Mouse (Mus musculus) MN1 (cell line): ENCODE data around the gene Gm45213.

Experiments
- DNase-seq: peaks from one replicate; pipeline ENCODE4 v3.0.0-alpha.2; 2016; ENCODE audit warnings: low spot score

Gm45213 gene

DNA sequence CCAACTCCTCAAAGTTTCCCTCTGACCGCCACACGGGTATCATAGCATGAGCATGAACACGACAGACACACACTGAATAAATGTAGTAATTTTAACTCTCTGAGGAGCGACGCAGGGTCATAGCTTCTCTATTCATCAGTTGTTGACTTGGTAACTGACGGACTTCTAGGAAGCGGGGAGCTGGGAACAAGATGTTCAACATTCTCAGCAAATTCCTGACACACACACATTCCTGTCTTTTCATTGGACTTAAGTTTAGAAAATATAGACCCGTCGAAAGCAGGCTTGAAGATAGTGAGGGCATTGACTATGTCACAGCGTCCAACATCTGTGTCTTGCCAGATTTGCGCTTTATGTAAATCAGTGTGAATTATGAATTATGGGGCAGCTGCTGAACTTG lies 63.8 kb downstream of the Gm45213 start:
- DNase-seq = no peak

- peak; percentile 72 for DNase-seq
Observed at GRCm38 (mm10) chr7:66107930-66108329, 64.5 kb downstream of the Gm45213 start.

DNA sequence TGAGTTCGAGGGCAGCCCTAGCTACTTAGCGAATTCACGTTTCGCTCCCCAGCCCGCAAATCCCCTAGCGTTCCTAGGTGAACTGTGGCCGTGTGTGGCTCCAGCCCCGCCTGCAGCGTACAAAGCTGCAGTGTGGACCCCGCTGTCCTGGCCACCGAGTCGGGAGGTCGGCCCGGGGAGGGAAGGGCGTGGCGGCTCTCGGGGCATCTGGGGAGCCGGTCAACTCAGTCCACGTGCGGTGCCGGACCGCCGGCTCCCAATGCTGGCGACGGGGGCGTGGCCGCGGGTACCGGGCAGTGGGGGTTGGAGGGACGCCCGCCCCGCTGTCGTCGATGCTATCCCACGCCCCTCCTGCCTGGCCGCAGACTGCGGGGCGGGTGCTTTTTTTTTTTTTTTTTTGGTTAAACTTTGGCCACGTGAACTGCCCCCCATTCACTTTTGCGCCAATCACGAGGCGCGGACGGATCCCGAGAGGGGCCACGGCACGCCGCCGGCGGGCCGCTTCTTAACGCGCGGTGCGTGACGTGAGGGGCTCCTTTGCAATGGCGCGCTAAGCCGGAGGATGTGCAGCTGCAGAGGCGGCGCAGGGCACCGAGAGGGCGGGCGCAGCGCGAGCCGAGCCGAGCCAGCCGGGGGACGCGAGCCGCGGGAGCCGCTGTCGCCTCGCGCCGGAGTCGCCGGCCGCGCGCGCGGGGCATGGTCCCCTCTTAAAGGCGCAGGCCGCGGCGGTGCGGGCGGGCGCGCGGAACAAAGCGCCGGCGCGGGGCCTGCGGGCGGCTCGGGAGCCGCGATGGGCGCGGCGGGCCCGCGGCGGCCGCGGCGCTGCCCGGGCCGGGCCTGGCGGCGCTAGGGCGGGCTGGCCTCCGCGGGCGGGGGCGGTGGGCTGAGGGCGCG lies 65.8 kb downstream of the Gm45213 start, which contains the start of gene Chsy1:
Gene Chsy1, plus strand, starts transcription at position 555 of the 894 bp plus-strand sequence.
- peak; percentile 94 for DNase-seq

- DNase-seq = peak; percentile 64
Observed at GRCm38 (mm10) chr7:66109855-66110635, 66.6 kb downstream of the Gm45213 start.

DNA sequence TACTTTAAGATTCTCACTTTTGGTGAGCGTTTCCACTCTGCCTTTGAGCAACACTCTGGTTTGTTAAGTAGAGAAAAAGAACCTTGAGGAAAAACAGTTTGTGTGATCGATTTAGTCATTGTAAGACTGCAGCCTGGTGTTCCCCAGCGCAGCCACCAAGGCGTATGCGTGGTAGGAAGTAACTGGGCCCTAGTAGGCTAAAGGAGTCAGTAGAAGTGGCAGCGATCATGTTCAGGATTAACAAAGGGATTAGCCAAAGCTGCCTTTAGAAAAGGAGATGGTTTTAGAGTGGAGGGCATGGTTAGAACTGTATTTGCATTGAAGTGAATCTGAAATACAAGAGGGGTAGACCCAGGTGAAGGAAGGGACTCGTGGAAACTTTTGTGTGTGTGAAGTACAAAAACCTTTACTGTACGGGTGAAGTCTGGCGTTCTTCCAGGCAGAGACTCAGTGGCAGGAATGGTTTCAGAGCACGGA lies 67.3 kb downstream of the Gm45213 start:
- DNase-seq = peak; percentile 36

DNA sequence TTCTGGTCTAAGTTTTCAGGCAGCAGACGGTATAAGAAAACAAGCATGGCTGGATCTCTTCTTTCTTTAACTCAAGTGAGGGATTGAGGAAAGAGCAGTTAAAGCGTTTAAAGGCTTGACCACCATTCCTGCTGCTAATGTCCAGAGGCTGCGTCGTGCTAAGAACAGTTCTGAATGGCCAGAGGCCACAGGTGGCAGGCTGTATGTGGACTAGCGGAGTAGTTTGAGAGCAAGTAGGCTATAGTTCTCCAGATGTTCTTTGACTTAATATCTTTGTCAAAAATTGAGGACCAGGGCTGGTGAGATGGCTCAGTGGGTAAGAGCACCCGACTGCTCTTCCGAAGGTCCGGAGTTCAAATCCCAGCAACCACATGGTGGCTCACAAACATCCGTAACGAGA lies 67.8 kb downstream of the Gm45213 start:
- no peak for DNase-seq
